Mouse (Mus musculus) thymus, postnatal 36 days (tissue): Measurements from ENCODE around the gene Eomes.

ENCODE experiments used
- DNase-seq, 2 experiments: peaks; one replicate each; pipeline ENCODE4 v3.0.0; 2022; ENCODE audit warnings: mixed read lengths in 2 of 2

Gene Eomes

GRCm38 (mm10) chr9:118520858-118521257, 42.8 kb downstream of the Eomes start:
- DNase-seq, result no peak

GRCm38 (mm10) chr9:118521659-118522058, 43.6 kb downstream of the Eomes start:
- no peak for DNase-seq

- DNase-seq, result no peak
Measured at GRCm38 (mm10) chr9:118523738-118524137, 45.7 kb downstream of the Eomes start.

GRCm38 (mm10) chr9:118527056-118527455, 49.0 kb downstream of the Eomes start:
- no peak for DNase-seq

DNA sequence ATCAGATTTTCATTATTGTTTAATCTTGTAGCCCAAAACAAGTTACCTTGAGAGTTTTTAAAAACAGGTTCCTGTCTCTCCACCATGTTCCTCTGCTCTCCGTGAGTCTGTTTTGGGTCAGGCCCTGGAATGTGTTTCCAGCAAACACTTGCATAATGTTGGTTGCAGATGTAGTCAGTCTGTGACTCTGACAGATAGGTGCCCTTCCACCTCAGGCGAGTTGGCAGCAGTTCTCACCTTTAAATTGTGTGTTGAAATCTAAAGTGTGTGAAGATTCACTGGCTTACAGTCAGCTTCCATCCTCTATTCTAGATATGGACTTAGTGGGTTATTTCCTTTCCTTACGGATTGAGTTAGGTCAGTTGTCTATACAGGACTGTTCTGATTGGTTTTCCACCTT, 51.8 kb downstream of the Eomes start:
- DNase-seq, result no peak

GRCm38 (mm10) chr9:118530679-118531078, 52.7 kb downstream of the Eomes start:
- no peak for DNase-seq

GRCm38 (mm10) chr9:118532516-118533205, 54.6 kb downstream of the Eomes start:
- DNase-seq, result no peak
